Mouse (Mus musculus): ENCODE results near the gene Zfp865. TPM values are rescaled to one million over a fixed set of nuclear protein-coding genes. Genes with fewer than 3 reads are reported as not detected.

Zfp865 gene
- polyA plus RNA-seq, 1 experiment, result 16.5 TPM

DNA sequence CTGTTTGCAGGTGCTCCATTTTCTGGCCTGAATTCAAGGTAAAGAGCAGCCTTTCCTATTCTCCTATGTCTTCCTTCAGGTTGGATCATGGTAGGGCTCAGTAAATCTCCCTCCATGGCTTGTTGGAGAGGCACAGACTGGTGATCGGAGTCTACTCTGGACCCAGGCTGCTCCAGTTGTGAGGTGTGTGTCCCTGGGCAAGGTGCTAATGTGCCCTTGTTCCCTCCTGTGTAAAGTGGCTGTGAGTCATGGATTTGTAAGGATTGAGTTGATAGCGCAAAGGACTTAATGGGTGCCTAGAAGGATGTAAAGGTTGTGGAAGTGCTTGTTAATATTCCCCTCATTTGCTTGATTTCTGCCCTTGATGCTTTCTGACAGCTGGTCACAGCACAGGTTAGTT is 61.8 kb downstream of the Zfp865 start:
- H3ac ChIP-seq (ENCODE audit: control insufficient read depth, insufficient read length, low read depth), result no peak overlapping the region
- no peak overlapping the region for H3K4me3 ChIP-seq (ENCODE audit: insufficient read depth, poor library complexity, severe bottlenecking)
- peaks cover 53% of the 10 kb centered on the region for H3K79me3 ChIP-seq (ENCODE audit: low read depth)

GRCm38 (mm10) chr7:5083325-5084105 is 63.3 kb downstream of the Zfp865 start:
- H3K79me2 ChIP-seq (ENCODE audit: control insufficient read depth, insufficient read depth), result peaks cover 84% of the 10 kb centered on the region
- H3K36me3 ChIP-seq (ENCODE audit: control insufficient read depth, insufficient read depth), result peaks cover 36% of the 10 kb centered on the region
- H3ac ChIP-seq (ENCODE audit: control insufficient read depth, insufficient read length, low read depth), result no peak overlapping the region
- H3K27me3 ChIP-seq (ENCODE audit: control insufficient read depth, insufficient read depth, insufficient read length), result no peaks in the 10 kb centered on the region
- H3K4me3 ChIP-seq (ENCODE audit: insufficient read depth, poor library complexity, severe bottlenecking), result no peak overlapping the region
- H3K79me3 ChIP-seq (ENCODE audit: low read depth), result peaks cover 64% of the 10 kb centered on the region
- TF ChIP-seq CTCF (IDR thresholded peaks at IDR 0.05; ENCODE audit: control insufficient read depth, insufficient read depth, insufficient read length), result no peak
- no peak for TF ChIP-seq MYOG (IDR thresholded peaks at IDR 0.05; ENCODE audit: control insufficient read depth, extremely low read depth, insufficient read length)
- TF ChIP-seq CEBPB (IDR thresholded peaks at IDR 0.05; ENCODE audit: low read depth), result no peak
- TF ChIP-seq FOSL1 (IDR thresholded peaks at IDR 0.05; ENCODE audit: insufficient read depth, low read length, poor library complexity, severe bottlenecking), result no peak
- TF ChIP-seq MAX (IDR thresholded peaks at IDR 0.05), result no peak
- TF ChIP-seq USF1 (IDR thresholded peaks at IDR 0.05; ENCODE audit: low read depth), result no peak
- TF ChIP-seq MYOD1 (IDR thresholded peaks at IDR 0.05; ENCODE audit: control insufficient read depth, insufficient read length, low read depth), result no peak

More for the DNA sequence above, 61.8 kb downstream of the Zfp865 start:
- Histone ChIP-seq H3K36me3 (ENCODE audit: control insufficient read depth, insufficient read depth) (peaks cover 48% of the 10 kb centered on the region), H3K79me2 (ENCODE audit: control insufficient read depth, insufficient read depth) (peaks cover 75% of the 10 kb centered on the region), H3K27me3 (ENCODE audit: control insufficient read depth, insufficient read depth, insufficient read length) (no peaks in the 10 kb centered on the region)
- TF ChIP-seq FOSL1 (IDR thresholded peaks at IDR 0.05; ENCODE audit: insufficient read depth, low read length, poor library complexity, severe bottlenecking), result no peak
- TF ChIP-seq MAX (IDR thresholded peaks at IDR 0.05), result no peak
- no peak for TF ChIP-seq CEBPB (IDR thresholded peaks at IDR 0.05; ENCODE audit: low read depth)
- TF ChIP-seq CTCF (IDR thresholded peaks at IDR 0.05; ENCODE audit: control insufficient read depth, insufficient read depth, insufficient read length), result no peak
- TF ChIP-seq MYOG (IDR thresholded peaks at IDR 0.05; ENCODE audit: control insufficient read depth, extremely low read depth, insufficient read length), result no peak
- TF ChIP-seq USF1 (IDR thresholded peaks at IDR 0.05; ENCODE audit: low read depth), result no peak
- no peak for TF ChIP-seq MYOD1 (IDR thresholded peaks at IDR 0.05; ENCODE audit: control insufficient read depth, insufficient read length, low read depth)

DNA sequence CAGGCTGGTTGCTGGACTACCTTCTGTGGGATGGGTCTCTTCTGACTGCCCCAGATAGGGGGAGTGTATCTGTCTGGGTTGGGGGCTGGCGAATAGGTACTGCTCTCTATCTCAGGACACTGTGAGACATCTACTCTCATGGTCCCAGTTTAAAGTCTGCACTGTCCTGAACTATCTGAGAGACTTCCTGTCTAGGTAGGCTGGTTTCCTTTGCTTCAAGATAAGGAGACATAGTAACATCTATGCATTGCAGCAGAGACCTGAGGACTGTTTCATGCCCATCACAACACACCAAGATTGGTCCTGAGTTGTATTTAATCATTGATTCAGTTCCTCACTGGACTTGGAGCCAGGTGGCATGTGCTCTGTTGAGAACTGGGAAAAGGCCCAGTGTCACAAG is 65.3 kb downstream of the Zfp865 start:
- TF ChIP-seq FOSL1 (IDR thresholded peaks at IDR 0.05; ENCODE audit: insufficient read depth, low read length, poor library complexity, severe bottlenecking) (no peak), USF1 (IDR thresholded peaks at IDR 0.05; ENCODE audit: low read depth) (no peak), MYOD1 (IDR thresholded peaks at IDR 0.05; ENCODE audit: control insufficient read depth, insufficient read length, low read depth) (no peak), MYOG (IDR thresholded peaks at IDR 0.05; ENCODE audit: control insufficient read depth, extremely low read depth, insufficient read length) (no peak), CEBPB (IDR thresholded peaks at IDR 0.05; ENCODE audit: low read depth) (no peak), CTCF (IDR thresholded peaks at IDR 0.05; ENCODE audit: control insufficient read depth, insufficient read depth, insufficient read length) (no peak), MAX (IDR thresholded peaks at IDR 0.05) (no peak)
- Histone ChIP-seq H3K4me3 (ENCODE audit: insufficient read depth, poor library complexity, severe bottlenecking) (no peak overlapping the region), H3ac (ENCODE audit: control insufficient read depth, insufficient read length, low read depth) (no peak overlapping the region), H3K79me2 (ENCODE audit: control insufficient read depth, insufficient read depth) (peaks cover 100% of the 10 kb centered on the region), H3K36me3 (ENCODE audit: control insufficient read depth, insufficient read depth) (peaks cover 48% of the 10 kb centered on the region), H3K79me3 (ENCODE audit: low read depth) (peaks cover 76% of the 10 kb centered on the region), H3K27me3 (ENCODE audit: control insufficient read depth, insufficient read depth, insufficient read length) (no peaks in the 10 kb centered on the region)

Other genes with a start within 250 kb of the Zfp865 start
- gene Fam71e2, start 249.1 kb upstream of the Zfp865 start, polyA plus RNA-seq (2012; fragmentation: generic; extraction: Trizol), result not detected
- 1.3 TPM for gene Il11, start 237.5 kb upstream of the Zfp865 start, polyA plus RNA-seq (2012; fragmentation: generic; extraction: Trizol)
- 0.84 TPM for gene Tmem190, start 237.4 kb upstream of the Zfp865 start, polyA plus RNA-seq (2012; fragmentation: generic; extraction: Trizol)
- 22.9 TPM for gene Tmem238, start 230.7 kb upstream of the Zfp865 start, polyA plus RNA-seq (2012; fragmentation: generic; extraction: Trizol)
- gene Rpl28, start 227.5 kb upstream of the Zfp865 start, polyA plus RNA-seq (2012; fragmentation: generic; extraction: Trizol), result 3,556 TPM
- 599 TPM for gene Ube2s, start 207.8 kb upstream of the Zfp865 start, polyA plus RNA-seq (2012; fragmentation: generic; extraction: Trizol)
- gene Shisa7, start 175.7 kb upstream of the Zfp865 start, polyA plus RNA-seq (2012; fragmentation: generic; extraction: Trizol), result not detected
- 0.32 TPM for gene Isoc2b, start 150.1 kb upstream of the Zfp865 start, polyA plus RNA-seq (2012; fragmentation: generic; extraction: Trizol)
- 3.7 TPM for gene Isoc2a, start 143.2 kb upstream of the Zfp865 start, polyA plus RNA-seq (2012; fragmentation: generic; extraction: Trizol)
- not detected for gene Gm36210, start 113.9 kb upstream of the Zfp865 start, polyA plus RNA-seq (2012; fragmentation: generic; extraction: Trizol)
- 9.0 TPM for gene Zfp628, start 105.2 kb upstream of the Zfp865 start, polyA plus RNA-seq (2012; fragmentation: generic; extraction: Trizol)
- gene Nat14, start 98.3 kb upstream of the Zfp865 start, polyA plus RNA-seq (2012; fragmentation: generic; extraction: Trizol), result 2.7 TPM
- 3.7 TPM for gene Ssc5d, start 94.6 kb upstream of the Zfp865 start, polyA plus RNA-seq (2012; fragmentation: generic; extraction: Trizol)
- 0.06 TPM for gene Sbk2, start 56.0 kb upstream of the Zfp865 start, polyA plus RNA-seq (2012; fragmentation: generic; extraction: Trizol)
- 0.02 TPM for gene Sbk3, start 49.2 kb upstream of the Zfp865 start, polyA plus RNA-seq (2012; fragmentation: generic; extraction: Trizol)
- 10.1 TPM for gene Zfp579, start 24.2 kb upstream of the Zfp865 start, polyA plus RNA-seq (2012; fragmentation: generic; extraction: Trizol)
- 12.9 TPM for gene Zfp524, start 6.0 kb upstream of the Zfp865 start, polyA plus RNA-seq (2012; fragmentation: generic; extraction: Trizol)
- 30.6 TPM for gene Fiz1, start 5.7 kb upstream of the Zfp865 start, polyA plus RNA-seq (2012; fragmentation: generic; extraction: Trizol)
- not detected for gene Gm44973, start 4.9 kb upstream of the Zfp865 start, polyA plus RNA-seq (2012; fragmentation: generic; extraction: Trizol)
- 0.34 TPM for gene Ccdc106, start 177 bp downstream of the Zfp865 start, polyA plus RNA-seq (2012; fragmentation: generic; extraction: Trizol)
- gene 4632433K11Rik, start 13.7 kb downstream of the Zfp865 start, polyA plus RNA-seq (2012; fragmentation: generic; extraction: Trizol), result not detected
- 1.5 TPM for gene Zfp784, start 18.1 kb downstream of the Zfp865 start, polyA plus RNA-seq (2012; fragmentation: generic; extraction: Trizol)
- gene Zfp580, start 31.2 kb downstream of the Zfp865 start, polyA plus RNA-seq (2012; fragmentation: generic; extraction: Trizol), result 13.7 TPM
- 333 TPM for gene U2af2, start 41.8 kb downstream of the Zfp865 start, polyA plus RNA-seq (2012; fragmentation: generic; extraction: Trizol)
- gene Epn1, start 59.9 kb downstream of the Zfp865 start, polyA plus RNA-seq (2012; fragmentation: generic; extraction: Trizol), result 102 TPM
- not detected for gene Rfpl4, start 96.6 kb downstream of the Zfp865 start, polyA plus RNA-seq (2012; fragmentation: generic; extraction: Trizol)
- gene Rasl2-9, start 105.6 kb downstream of the Zfp865 start, polyA plus RNA-seq (2012; fragmentation: generic; extraction: Trizol), result 0.05 TPM
- gene Vmn1r55, start 129.3 kb downstream of the Zfp865 start, polyA plus RNA-seq (2012; fragmentation: generic; extraction: Trizol), result not detected
- not detected for gene Vmn1r56, start 176.4 kb downstream of the Zfp865 start, polyA plus RNA-seq (2012; fragmentation: generic; extraction: Trizol)
- gene Vmn1r57, start 198.1 kb downstream of the Zfp865 start, polyA plus RNA-seq (2012; fragmentation: generic; extraction: Trizol), result not detected

Measured in C2C12 (cell line).